Mouse (Mus musculus) hindbrain, embryonic 16.5 days (tissue): ENCODE data around the gene Gm20517. TPM values are rescaled to one million over a fixed set of nuclear protein-coding genes. Genes with fewer than 3 reads are reported as not detected.

ENCODE experiments used
- ATAC-seq: fragments of 200-750 bp; cut with Nextera tagmentation; 2 replicates; pipeline ENCODE4 v1.8.0; 2017; ENCODE audit warnings: moderate TSS enrichment, moderate library complexity
- H3K27ac ChIP-seq: fragments of 300-500 bp; sonication (generic); 2 replicates; pipeline ENCODE4 v1.5.1; 2014; ENCODE audit warnings: low read depth, mild to moderate bottlenecking, control low read depth, low read length, moderate library complexity
- H3K27me3 ChIP-seq: fragments of 300-500 bp; sonication (generic); replicated peaks from 2 replicates; pipeline ENCODE4 v1.6.1; 2014; ENCODE audit warnings: low read length; ENCODE audit not compliant: control insufficient read depth, insufficient read depth
- H3K36me3 ChIP-seq: fragments of 300-500 bp; sonication (generic); 2 replicates; pipeline ENCODE4 v1.6.1; 2014; ENCODE audit warnings: mild to moderate bottlenecking, low read length, moderate library complexity, mixed read lengths; ENCODE audit not compliant: control insufficient read depth, insufficient read depth
- H3K4me1 ChIP-seq: fragments of 300-500 bp; sonication (generic); 2 replicates; pipeline ENCODE4 v1.6.1; 2014; ENCODE audit warnings: low read depth, low read length; ENCODE audit not compliant: control insufficient read depth, insufficient read depth
- H3K4me2 ChIP-seq: fragments of 300-500 bp; sonication (generic); 2 replicates; pipeline ENCODE4 v1.6.1; 2014; ENCODE audit warnings: mild to moderate bottlenecking, low read length, control low read depth, moderate library complexity
- H3K4me3 ChIP-seq: fragments of 300-500 bp; sonication (generic); 2 replicates; pipeline ENCODE4 v1.5.1; 2014; ENCODE audit warnings: mild to moderate bottlenecking, low read length, control low read depth, moderate library complexity
- H3K9ac ChIP-seq: fragments of 300-500 bp; sonication (generic); 2 replicates; pipeline ENCODE4 v1.6.1; 2014; ENCODE audit warnings: low read depth, mild to moderate bottlenecking, control low read depth, low read length, moderate library complexity
- H3K9me3 ChIP-seq: fragments of 300-500 bp; sonication (generic); 2 replicates; pipeline ENCODE4 v1.6.1; 2014; ENCODE audit warnings: mild to moderate bottlenecking, low read length, moderate library complexity; ENCODE audit not compliant: control insufficient read depth
- WGBS: fragments of 180-500 bp; shearing (Covaris S2); extraction: QIAGEN DNeasy Blood & Tissue Kit; methylation state at CpG from one replicate; pipeline ENCODE4 v1.1.7; 2014; 5-methylcytosine and 5-hydroxymethylcytosine counted together
- polyA plus RNA-seq: library from polyadenylated mRNA; unstranded; fragments of >200 nt; fragmentation: Nextera tagmentation; extraction: Ambion mirVana; gene quantifications from 2 replicates; pipeline ENCODE4 v1.2.1, GENCODE M21; 2015

Gene Gm20517
- polyA plus RNA-seq, 1 experiment from 2014 or later, result 1.9 TPM

GRCm38 (mm10) chr17:47629717-47630677 is 18.6 kb downstream of the Gm20517 start:
- H3K4me3 ChIP-seq, result peak overlapping the region; percentile 73
- peaks cover 22% of the 10 kb centered on the region for H3K4me1 ChIP-seq
- H3K27ac ChIP-seq, result peak overlapping the region; percentile 96
- peak overlapping the region; percentile 81 for H3K9ac ChIP-seq
- no peaks in the 10 kb centered on the region for H3K27me3 ChIP-seq
- no peaks in the 10 kb centered on the region for H3K9me3 ChIP-seq
- under 1% methylated on average over 60 of the region's 61 CpGs for WGBS
- peak overlapping the region; percentile 75 for H3K4me2 ChIP-seq
- H3K36me3 ChIP-seq, result peaks cover 3% of the 10 kb centered on the region
- peak; percentile 62 for ATAC-seq

GRCm38 (mm10) chr17:47630678-47631065 is 19.3 kb downstream of the Gm20517 start, which contains the start of gene Usp49:
Usp49 (plus strand) TSS chr17:47630690.
- no peaks in the 10 kb centered on the region; the same call in 1 of the 2 replicates for H3K36me3 ChIP-seq
- WGBS, result 1% methylated on average over 3 of the region's 3 CpGs
- H3K9ac ChIP-seq, result peak within 1 kb of the TSS; percentile 81
- peak within 1 kb of the TSS; percentile 73 for H3K4me3 ChIP-seq
- no peaks in the 10 kb centered on the region for H3K27me3 ChIP-seq
- H3K9me3 ChIP-seq, result no peaks in the 10 kb centered on the region
- peak within 1 kb of the TSS; percentile 75 for H3K4me2 ChIP-seq
- peaks cover 22% of the 10 kb centered on the region for H3K4me1 ChIP-seq
- H3K27ac ChIP-seq, result peak within 1 kb of the TSS; percentile 96
- ATAC-seq, result no peak

- WGBS, result 73% methylated on average over 4 of the region's 4 CpGs
- H3K27me3 ChIP-seq, result no peaks in the 10 kb centered on the region
- no peak overlapping the region for H3K4me2 ChIP-seq
- peaks cover 22% of the 10 kb centered on the region for H3K4me1 ChIP-seq
- no peak for ATAC-seq
- no peaks in the 10 kb centered on the region for H3K36me3 ChIP-seq
- no peak overlapping the region for H3K4me3 ChIP-seq
- no peak overlapping the region for H3K9ac ChIP-seq
- H3K27ac ChIP-seq, result no peak overlapping the region
- no peaks in the 10 kb centered on the region for H3K9me3 ChIP-seq
These were observed 20.9 kb downstream of the Gm20517 start for GRCm38 (mm10) chr17:47632181-47632840.

DNA sequence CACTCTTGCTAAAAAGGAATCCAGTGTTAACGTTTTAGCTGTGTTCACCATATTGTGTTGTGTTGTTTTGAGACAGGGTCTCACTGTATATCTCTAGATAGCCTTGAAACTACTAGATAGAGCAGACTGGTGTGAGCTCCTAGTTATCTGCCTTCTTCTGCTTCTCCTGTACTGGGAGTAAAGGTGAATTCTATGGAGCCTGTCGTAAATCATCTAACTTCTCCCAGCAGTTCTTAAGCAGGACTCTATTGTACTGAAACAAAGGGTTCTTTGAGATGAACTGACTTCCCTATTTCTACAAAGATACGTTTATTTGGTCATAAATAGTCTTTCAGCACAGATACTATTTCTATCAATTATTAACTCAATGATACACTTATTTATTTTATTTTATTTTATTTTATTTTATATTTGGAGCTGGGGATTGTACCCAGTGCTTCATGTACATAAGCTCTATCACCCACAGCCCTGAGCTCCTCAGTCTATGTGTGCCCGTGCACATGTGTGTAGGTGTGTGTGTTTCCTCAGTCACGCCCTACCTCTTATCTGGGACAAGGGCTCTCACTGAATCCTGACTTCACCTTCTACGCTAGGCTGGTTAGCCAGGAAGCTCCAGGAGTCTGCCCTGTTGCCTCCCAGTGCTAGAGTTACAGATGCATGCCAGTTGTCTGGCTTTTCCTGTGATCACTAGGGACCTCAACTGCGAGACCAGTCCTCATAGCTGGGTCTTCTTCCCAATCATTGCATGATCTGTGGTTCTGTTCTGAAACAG is 22.8 kb downstream of the Gm20517 start:
- WGBS, result 81% methylated on average over 7 of the region's 7 CpGs
- Histone ChIP-seq H3K9me3 (no peaks in the 10 kb centered on the region), H3K9ac (no peak overlapping the region)

GRCm38 (mm10) chr17:47642992-47643391 is 31.6 kb downstream of the Gm20517 start:
- Histone ChIP-seq H3K9me3 (no peaks in the 10 kb centered on the region), H3K4me3 (no peak overlapping the region), H3K27ac (no peak overlapping the region), H3K36me3 (no peaks in the 10 kb centered on the region), H3K4me1 (no peaks in the 10 kb centered on the region), H3K9ac (no peak overlapping the region), H3K27me3 (no peaks in the 10 kb centered on the region), H3K4me2 (no peak overlapping the region)
- WGBS, result 85% methylated on average over 2 of the region's 2 CpGs
- no peak for ATAC-seq

More for the DNA sequence above, 22.8 kb downstream of the Gm20517 start:
- Histone ChIP-seq H3K27ac (no peak overlapping the region), H3K36me3 (no peaks in the 10 kb centered on the region), H3K27me3 (no peaks in the 10 kb centered on the region), H3K4me3 (no peak overlapping the region), H3K4me1 (peaks cover 16% of the 10 kb centered on the region), H3K4me2 (no peak overlapping the region)
- ATAC-seq, result no peak

DNA sequence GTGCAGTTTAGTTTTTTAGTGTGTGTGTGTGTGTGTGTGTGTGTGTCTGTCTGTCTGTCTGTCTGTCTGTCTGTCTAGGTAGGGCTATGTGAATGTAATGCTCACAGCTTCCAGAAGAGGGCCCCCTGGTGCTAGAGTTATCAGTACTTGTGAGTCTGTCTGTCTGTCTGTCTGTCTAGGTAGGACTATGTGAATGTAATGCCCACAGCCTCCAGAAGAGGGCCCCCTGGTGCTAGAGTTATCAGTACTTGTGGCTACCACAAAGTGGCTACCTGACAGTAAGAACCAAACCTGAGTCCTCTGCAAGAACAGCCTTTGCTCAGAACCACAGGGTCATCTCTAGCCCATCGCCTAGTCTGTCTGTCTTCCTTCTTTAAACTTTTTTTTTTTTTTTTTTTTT is 35.3 kb downstream of the Gm20517 start:
- whole genome bisulfite sequencing, result 76% methylated on average over 1 of the region's 1 CpGs
- H3K27me3 ChIP-seq, result no peaks in the 10 kb centered on the region
- no peak overlapping the region for H3K4me3 ChIP-seq
- no peaks in the 10 kb centered on the region for H3K36me3 ChIP-seq
- no peaks in the 10 kb centered on the region for H3K9me3 ChIP-seq
- ATAC-seq, result no peak
- H3K9ac ChIP-seq, result no peak overlapping the region
- no peak overlapping the region for H3K27ac ChIP-seq
- H3K4me2 ChIP-seq, result no peak overlapping the region
- H3K4me1 ChIP-seq, result no peaks in the 10 kb centered on the region

- ATAC-seq, result no peak
- H3K4me1 ChIP-seq, result no peaks in the 10 kb centered on the region
- H3K27me3 ChIP-seq, result no peaks in the 10 kb centered on the region
- H3K36me3 ChIP-seq, result no peaks in the 10 kb centered on the region
- no peak overlapping the region for H3K4me2 ChIP-seq
- no peak overlapping the region for H3K9ac ChIP-seq
- no peak overlapping the region for H3K4me3 ChIP-seq
- WGBS, result 39% methylated on average over 4 of the region's 4 CpGs
- no peaks in the 10 kb centered on the region for H3K9me3 ChIP-seq
- no peak overlapping the region for H3K27ac ChIP-seq
These were observed 37.6 kb downstream of the Gm20517 start for GRCm38 (mm10) chr17:47648966-47649365.

- Histone ChIP-seq H3K4me2 (no peak overlapping the region), H3K36me3 (no peaks in the 10 kb centered on the region), H3K4me1 (no peaks in the 10 kb centered on the region), H3K9ac (no peak overlapping the region), H3K4me3 (no peak overlapping the region), H3K9me3 (no peaks in the 10 kb centered on the region), H3K27ac (no peak overlapping the region), H3K27me3 (no peaks in the 10 kb centered on the region)
- ATAC-seq, result no peak
- 71% methylated on average over 2 of the region's 2 CpGs for WGBS
These were observed 40.6 kb downstream of the Gm20517 start for GRCm38 (mm10) chr17:47651953-47652352.
